Mouse (Mus musculus) MEL (cell line): ENCODE results near the gene Grm5. TPM values are rescaled to one million over a fixed set of nuclear protein-coding genes. Genes with fewer than 3 reads are reported as not detected.
A peak's percentile ranks its signal among the peaks of the same experiment; 100 is the strongest.

Experiments
- DNase-seq: peaks from one replicate; pipeline ENCODE4 v3.0.0; 2011; ENCODE audit warnings: low read depth, low spot score
- H3K27ac ChIP-seq: 2 replicates; pipeline ENCODE4 v1.5.1; 2012; ENCODE audit warnings: low read depth, mild to moderate bottlenecking, control low read depth, low read length, moderate library complexity; ENCODE audit not compliant: control insufficient read depth
- H3K27me3 ChIP-seq, 2 experiments: fragments of 150-350 bp in 1 of 2; sonication (generic) in 1 of 2; 2 replicates each; pipeline ENCODE4 v1.6.1; 2012; ENCODE audit warnings: low read length in 2 of 2, mild to moderate bottlenecking in 2 of 2, improper control_type of control experiment in 1 of 2, moderate library complexity in 1 of 2; ENCODE audit not compliant: insufficient read depth in 2 of 2, control insufficient read depth in 1 of 2
- H3K36me3 ChIP-seq, 2 experiments: 2 replicates each; pipeline ENCODE4 v1.6.1; 2012 to 2014; ENCODE audit warnings: low read length in 2 of 2, improper control_type of control experiment in 1 of 2, inconsistent platforms in 1 of 2, mild to moderate bottlenecking in 1 of 2; ENCODE audit not compliant: insufficient read depth in 2 of 2, control insufficient read depth in 1 of 2
- H3K4me1 ChIP-seq, 2 experiments: fragments of 150-350 bp in 1 of 2; sonication (generic) in 1 of 2; 2 replicates each; pipeline ENCODE4 v1.6.1; 2012; ENCODE audit warnings: low read length in 2 of 2, improper control_type of control experiment in 1 of 2, mild to moderate bottlenecking in 1 of 2; ENCODE audit not compliant: insufficient read depth in 2 of 2, control insufficient read depth in 1 of 2
- H3K4me3 ChIP-seq, 2 experiments: fragments of 150-350 bp in 1 of 2; sonication (generic) in 1 of 2; 2 replicates each; pipeline ENCODE4 v1.5.1; 2012; ENCODE audit warnings: low read depth in 2 of 2, low read length in 2 of 2, mild to moderate bottlenecking in 2 of 2, moderate library complexity in 2 of 2, control low read depth in 1 of 2, improper control_type of control experiment in 1 of 2; ENCODE audit not compliant: control insufficient read depth in 1 of 2, insufficient read depth in 1 of 2
- H3K79me2 ChIP-seq: 2 replicates; pipeline ENCODE4 v1.6.1; 2012; ENCODE audit warnings: mild to moderate bottlenecking, low read length, moderate library complexity; ENCODE audit not compliant: control insufficient read depth, poor library complexity, insufficient read depth
- H3K9ac ChIP-seq: 2 replicates; pipeline ENCODE4 v1.6.1; 2012; ENCODE audit warnings: low read depth, mild to moderate bottlenecking, control low read depth, low read length, moderate library complexity; ENCODE audit not compliant: control insufficient read depth, poor library complexity, severe bottlenecking
- H3K9me3 ChIP-seq: fragments of 150-350 bp; sonication (generic); replicated peaks from 2 replicates; pipeline ENCODE4 v1.6.1; 2012; ENCODE audit warnings: mild to moderate bottlenecking, low read length, improper control_type of control experiment, moderate library complexity; ENCODE audit not compliant: insufficient read depth
- CHD1 ChIP-seq: IDR thresholded peaks from 2 replicates; pipeline ENCODE4 v1.6.1; 2012; ENCODE audit warnings: low read depth, mild to moderate bottlenecking, inconsistent platforms, low read length, improper control_type of control experiment
- EP300 ChIP-seq, 2 experiments: IDR thresholded peaks; 2 replicates each; pipeline ENCODE4 v1.6.1; 2011; ENCODE audit warnings: improper control_type of control experiment in 2 of 2, low read length in 2 of 2, low read depth in 1 of 2, mild to moderate bottlenecking in 1 of 2
- ETS1 ChIP-seq: IDR thresholded peaks from 2 replicates; pipeline ENCODE4 v1.6.1; 2012; ENCODE audit warnings: low read depth, mild to moderate bottlenecking, inconsistent platforms, low read length, improper control_type of control experiment, moderate library complexity
- GATA1 ChIP-seq: IDR thresholded peaks from 2 replicates; pipeline ENCODE4 v1.6.1; 2011; ENCODE audit warnings: low read depth, low read length, improper control_type of control experiment
- HCFC1 ChIP-seq: IDR thresholded peaks from 2 replicates; pipeline ENCODE4 v1.6.1; 2012; ENCODE audit warnings: low read depth, mild to moderate bottlenecking, inconsistent platforms, low read length, improper control_type of control experiment, moderate library complexity
- MAZ ChIP-seq: IDR thresholded peaks from 2 replicates; pipeline ENCODE4 v1.6.1; 2012; ENCODE audit warnings: low read depth, mild to moderate bottlenecking, inconsistent platforms, low read length, improper control_type of control experiment
- MYB ChIP-seq: IDR thresholded peaks from 2 replicates; pipeline ENCODE4 v1.6.1; 2011; ENCODE audit warnings: mild to moderate bottlenecking, low read depth, low read length, improper control_type of control experiment
- NRF1 ChIP-seq: IDR thresholded peaks from 2 replicates; pipeline ENCODE4 v1.6.1; 2014; ENCODE audit warnings: low read depth, mild to moderate bottlenecking, inconsistent platforms, low read length, improper control_type of control experiment, moderate library complexity; ENCODE audit not compliant: poor library complexity, insufficient read depth, severe bottlenecking
- RAD21 ChIP-seq: IDR thresholded peaks from 2 replicates; pipeline ENCODE4 v1.6.1; 2011; ENCODE audit warnings: mild to moderate bottlenecking, low read depth, low read length, improper control_type of control experiment
- RCOR1 ChIP-seq: IDR thresholded peaks from 2 replicates; pipeline ENCODE4 v1.6.1; 2012; ENCODE audit warnings: low read depth, mild to moderate bottlenecking, inconsistent platforms, low read length, improper control_type of control experiment
- SMC3 ChIP-seq: IDR thresholded peaks from 2 replicates; pipeline ENCODE4 v1.6.1; 2011; ENCODE audit warnings: low read depth, low read length, improper control_type of control experiment
- TAL1 ChIP-seq: IDR thresholded peaks from 2 replicates; pipeline ENCODE4 v1.6.1; 2012; ENCODE audit warnings: mild to moderate bottlenecking, inconsistent platforms, low read length, moderate library complexity, mixed read lengths
- TBP ChIP-seq: IDR thresholded peaks from 2 replicates; pipeline ENCODE4 v1.8.0; 2011; ENCODE audit warnings: low read depth, low read length, improper control_type of control experiment
- TCF12 ChIP-seq: IDR thresholded peaks from 2 replicates; pipeline ENCODE4 v1.6.1; 2014; ENCODE audit warnings: low read depth, mild to moderate bottlenecking, inconsistent platforms, low read length, improper control_type of control experiment, moderate library complexity
- ZMIZ1 ChIP-seq: IDR thresholded peaks from 2 replicates; pipeline ENCODE4 v1.6.1; 2012; ENCODE audit warnings: low read depth, mild to moderate bottlenecking, inconsistent platforms, low read length, improper control_type of control experiment, moderate library complexity
- ZNF384 ChIP-seq: IDR thresholded peaks from 2 replicates; pipeline ENCODE4 v1.6.1; 2012; ENCODE audit warnings: low read depth, mild to moderate bottlenecking, inconsistent platforms, low read length, improper control_type of control experiment
- polyA plus RNA-seq, 2 experiments: library from polyadenylated mRNA; stranded (reverse) in 1 of 2; unstranded in 1 of 2; fragments of >175 nt in 1 of 2; fragments of >200 nt in 1 of 2; gene quantifications; 2 replicates each; pipeline versions ENCODE4 v1.2.1 to v1.2.4; 2012; ENCODE audit warnings: low replicate concordance in 2 of 2, low read depth in 1 of 2; ENCODE audit not compliant: insufficient read length in 2 of 2, insufficient read depth in 1 of 2, missing spikeins in 1 of 2
- total RNA-seq: library from RNA; depleted of rRNA; stranded (reverse); fragments of 300-350 nt; gene quantifications from 2 replicates; pipeline ENCODE4 v1.2.3, GENCODE M21; 2012

The Grm5 gene
- total and polyA plus RNA-seq, 3 experiments, result 0.39 to 0.46 TPM; not detected in 1

- Histone ChIP-seq H3K9me3 (no peaks in the 10 kb centered on the region), H3K27ac (no peak overlapping the region), H3K9ac (no peak overlapping the region), H3K4me3 (no peak overlapping the region), H3K79me2 (no peaks in the 10 kb centered on the region), H3K36me3 (no peaks in the 10 kb centered on the region; a peak in 1 of 4 replicates), H3K4me1 (no peaks in the 10 kb centered on the region; a peak in 1 of 4 replicates), H3K27me3 (no peaks in the 10 kb centered on the region)
- TF ChIP-seq CHD1 (no peak), ETS1 (peak; percentile 69)
- peak; percentile 17 for DNase-seq
Measured at GRCm38 (mm10) chr7:87834669-87835068, 250.7 kb downstream of the Grm5 start.

DNA sequence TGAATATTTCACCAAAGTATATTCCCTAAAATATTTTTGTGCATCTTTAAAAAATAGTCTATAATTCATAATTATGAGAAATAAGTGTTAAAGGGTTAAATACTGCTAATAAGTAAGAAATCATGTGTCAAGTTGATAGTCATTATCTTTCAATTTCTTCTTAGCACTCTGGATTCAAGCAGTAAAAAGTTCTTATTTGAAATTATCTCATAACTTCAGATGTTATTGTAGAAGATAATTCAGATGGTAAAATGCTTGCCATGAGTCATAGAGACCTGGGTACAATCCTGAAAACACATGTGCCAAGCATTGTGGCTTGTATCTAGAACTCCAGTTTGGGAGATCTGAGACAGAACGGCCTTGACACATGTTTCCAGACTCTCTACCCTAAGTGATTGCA lies 254.6 kb downstream of the Grm5 start:
- TF ChIP-seq ZMIZ1 (no peak), TCF12 (peak; percentile 81), EP300 (IDR thresholded peaks at IDR 0.05; ENCODE audit: low read depth in 1 of 2, low read length in 2 of 2) (peak; percentile 56 to 65; a peak in 3 of 4 replicates), RCOR1 (peak; percentile 40; the same call in 1 of the 2 replicates), TAL1 (peak; percentile 40), ETS1 (peak; percentile 45; the same call in 1 of the 2 replicates), SMC3 (no peak), TBP (no peak), GATA1 (peak; percentile 56)
- Histone ChIP-seq H3K36me3 (no peaks in the 10 kb centered on the region; a peak in 1 of 4 replicates), H3K9me3 (no peaks in the 10 kb centered on the region), H3K27me3 (no peaks in the 10 kb centered on the region), H3K4me1 (peaks cover 0 to 5% of the 10 kb centered on the region in 2 experiments; a peak in 2 of 4 replicates), H3K27ac (no peak overlapping the region), H3K79me2 (no peaks in the 10 kb centered on the region), H3K9ac (no peak overlapping the region), H3K4me3 (no peak overlapping the region)
- DNase-seq, result peak; percentile 39

DNA sequence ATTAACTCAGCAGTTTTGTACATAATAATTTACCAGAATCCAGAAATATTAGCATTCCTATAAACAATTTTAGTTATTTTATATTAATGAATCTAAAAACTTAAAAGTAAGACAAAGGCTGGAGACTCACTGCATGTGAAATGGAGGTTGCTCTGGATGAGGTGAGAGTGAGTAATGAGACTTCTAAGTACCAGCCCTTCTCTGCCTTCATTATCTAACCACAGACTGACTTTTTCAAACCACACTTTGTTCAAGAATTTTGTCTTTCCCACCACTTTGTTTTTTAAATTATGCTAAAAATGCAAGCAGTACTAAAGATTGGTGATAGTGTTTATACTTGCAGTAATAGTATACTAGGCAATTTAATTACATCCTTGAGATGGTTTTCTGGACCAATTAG lies 259.5 kb downstream of the Grm5 start:
- Histone ChIP-seq H3K4me3 (no peak overlapping the region), H3K4me1 (peaks cover 0 to 5% of the 10 kb centered on the region in 2 experiments; a peak in 1 of 4 replicates), H3K27ac (no peak overlapping the region), H3K36me3 (no peaks in the 10 kb centered on the region), H3K79me2 (no peaks in the 10 kb centered on the region)
- DNase-seq, result peak; percentile 51
- TF ChIP-seq SMC3 (no peak), MAZ (no peak), EP300 (IDR thresholded peaks at IDR 0.05; ENCODE audit: low read depth in 1 of 2, low read length in 2 of 2) (no peak), NRF1 (no peak), RAD21 (no peak), MYB (no peak), ZNF384 (no peak), HCFC1 (no peak)
- TF ChIP-seq, all 39 proteins: peak for 0
- Histone ChIP-seq H3K9ac (no peak overlapping the region), H3K9me3 (no peaks in the 10 kb centered on the region), H3K27me3 (no peaks in the 10 kb centered on the region)
